Mouse (Mus musculus): ENCODE data around the gene Gpr182.

DNA sequence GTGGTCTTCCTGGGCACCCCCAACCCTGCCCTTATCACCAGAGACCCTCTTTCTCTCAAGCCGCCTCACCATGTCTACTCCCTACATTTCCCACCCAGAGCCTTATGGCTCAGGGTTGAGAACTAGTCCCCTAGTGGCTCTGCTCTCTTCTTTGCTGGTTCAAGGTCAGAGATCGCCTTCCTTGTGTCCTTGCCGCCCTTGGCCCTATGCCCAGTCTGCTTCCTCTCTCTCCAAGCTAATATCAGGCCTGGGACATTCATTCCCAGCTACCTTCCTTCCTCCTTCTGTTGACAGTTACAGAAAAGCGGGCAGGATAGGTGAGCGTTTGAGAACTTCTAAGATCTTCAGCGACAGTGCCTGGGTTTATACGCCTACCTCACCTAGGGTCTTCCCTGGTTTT is 43.8 kb downstream of the Gpr182 start:
- TF ChIP-seq POLR2A (IDR thresholded peaks at IDR 0.05; ENCODE audit: low read depth, low read length), result no peak
- TF ChIP-seq CTCF (IDR thresholded peaks at IDR 0.05; ENCODE audit: extremely low read depth, insufficient read depth, insufficient read length, insufficient replicate concordance), result no peak
